7 mouse cellular contexts compared by ENCODE assay signal in the genomic region with DNA sequence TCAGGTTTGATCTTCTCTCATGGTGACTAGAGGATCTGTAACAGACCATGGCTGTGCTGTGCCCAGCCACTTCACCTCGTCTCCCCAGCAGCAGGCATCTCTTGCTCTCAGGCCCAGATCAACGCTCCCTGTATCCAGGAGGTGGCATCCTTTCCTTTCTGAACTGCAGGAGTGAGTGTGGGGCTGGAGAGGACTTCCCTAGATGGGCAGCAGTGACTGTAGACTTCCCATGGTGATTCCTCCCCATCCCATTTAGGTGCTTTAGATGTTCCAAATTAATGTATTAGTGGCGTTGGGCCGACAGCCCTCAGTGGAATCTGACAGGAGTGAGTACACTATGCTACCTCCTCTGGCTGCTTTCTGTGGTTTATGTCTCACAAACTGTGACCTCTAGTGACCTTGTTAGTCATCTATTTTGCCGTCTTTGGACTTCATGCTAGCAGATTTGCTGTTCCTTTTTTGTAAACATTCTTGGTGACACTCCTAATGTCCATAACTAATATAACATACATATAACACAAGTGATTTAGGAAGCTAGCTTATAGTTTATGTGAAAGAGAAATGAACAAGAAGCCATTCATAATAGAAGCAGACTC.
DNase-seq lines count a peak whose midpoint lies in the region; ATAC-seq and TF ChIP-seq lines count a peak whose summit lies in the region.

No protein-coding gene starts in this region.

- H3K36me3 ChIP-seq in kidney, adult 2 months (ENCODE audit: control insufficient read depth, insufficient read depth, low read length): peaks cover 9% of the 10 kb centered on the region
- H3K36me3 ChIP-seq in liver, embryonic 11.5 days (ENCODE audit: control insufficient read depth, insufficient read depth, low read length): no peaks in the 10 kb centered on the region
- peaks cover 41% of the 10 kb centered on the region for H3K36me3 ChIP-seq in forebrain, embryonic 13.5 days (ENCODE audit: poor library complexity, severe bottlenecking)
- H3K36me3 ChIP-seq in forebrain, embryonic 14.5 days (ENCODE audit: control insufficient read depth, insufficient read depth, low read length): peaks cover 14% of the 10 kb centered on the region; the same call in 1 of the 2 replicates

- H3K4me3 ChIP-seq in kidney, adult 2 months (ENCODE audit: insufficient read depth, low read depth, low read length): no peak overlapping the region
- no peak overlapping the region for H3K4me3 ChIP-seq in liver, embryonic 11.5 days (ENCODE audit: low read depth, low read length)
- no peak overlapping the region for H3K4me3 ChIP-seq in forebrain, embryonic 13.5 days
- no peak overlapping the region for H3K4me3 ChIP-seq in forebrain, embryonic 14.5 days (ENCODE audit: low read depth, low read length)

- no peak overlapping the region for H3K4me2 ChIP-seq in liver, embryonic 11.5 days
- H3K4me2 ChIP-seq in forebrain, embryonic 13.5 days: no peak overlapping the region
- no peak overlapping the region for H3K4me2 ChIP-seq in forebrain, embryonic 14.5 days (ENCODE audit: low read length)

- H3K9me3 ChIP-seq in liver, embryonic 11.5 days (ENCODE audit: control insufficient read depth, low read length): no peaks in the 10 kb centered on the region
- H3K9me3 ChIP-seq in forebrain, embryonic 13.5 days (replicated peaks): 0 out of 2 replicates have a peak, but pooled peaks cover 9% of the 10 kb centered on the region
- H3K9me3 ChIP-seq in forebrain, embryonic 14.5 days (replicated peaks; ENCODE audit: control insufficient read depth, low read length): no peaks in the 10 kb centered on the region

- TF ChIP-seq POLR2A in kidney, adult 2 months (IDR thresholded peaks at IDR 0.05; ENCODE audit: low read depth, low read length): no peak

- POLR2A ChIA-PET in Patski (lab: Charles Lee): no interaction called here

- no peaks in the 10 kb centered on the region for H3K27me3 ChIP-seq in kidney, adult 2 months (replicated peaks; ENCODE audit: control insufficient read depth, insufficient read depth, low read length)
- no peaks in the 10 kb centered on the region for H3K27me3 ChIP-seq in Patski
- H3K27me3 ChIP-seq in liver, embryonic 11.5 days (replicated peaks; ENCODE audit: control insufficient read depth, insufficient read depth, low read length): no peaks in the 10 kb centered on the region
- H3K27me3 ChIP-seq in forebrain, embryonic 13.5 days: no peaks in the 10 kb centered on the region
- no peaks in the 10 kb centered on the region for H3K27me3 ChIP-seq in forebrain, embryonic 14.5 days (replicated peaks; ENCODE audit: control insufficient read depth, insufficient read depth, low read length)

- no peaks in the 10 kb centered on the region for H3K4me1 ChIP-seq in kidney, adult 2 months (ENCODE audit: control insufficient read depth, insufficient read depth, low read length)
- no peaks in the 10 kb centered on the region; the same call in 1 of the 2 replicates for H3K4me1 ChIP-seq in liver, embryonic 11.5 days (replicated peaks; ENCODE audit: control insufficient read depth, insufficient read depth, low read length)
- H3K4me1 ChIP-seq in forebrain, embryonic 13.5 days: no peaks in the 10 kb centered on the region
- no peaks in the 10 kb centered on the region for H3K4me1 ChIP-seq in forebrain, embryonic 14.5 days (ENCODE audit: control insufficient read depth, insufficient read depth, low read length)

- WGBS in kidney, adult 2 months: 57% methylated on average over 5 of the region's 5 CpGs
- WGBS in liver, embryonic 11.5 days: 66% methylated on average over 5 of the region's 5 CpGs
- WGBS in forebrain, embryonic 13.5 days: 88% methylated on average over 5 of the region's 5 CpGs
- WGBS in forebrain, embryonic 14.5 days: 85% methylated on average over 5 of the region's 5 CpGs

- CTCF ChIA-PET in Patski (lab: Charles Lee): interaction anchor here (1.1 to 2.7 kb wide), 4 partner anchors 11 to 50 kb away, joined by 3 to 14 read pairs (median 4); no protein-coding TSS in a partner anchor

- peak; percentile 54 for ATAC-seq in Patski
- ATAC-seq in liver, embryonic 11.5 days (replicated peaks; ENCODE audit: low FRiP score): peak; percentile 21; the same call in 1 of the 2 replicates
- no peak for ATAC-seq in forebrain, embryonic 13.5 days
- ATAC-seq in forebrain, embryonic 14.5 days: no peak

- H3K9ac ChIP-seq in liver, embryonic 11.5 days (ENCODE audit: low read depth, low read length): no peak overlapping the region
- no peak overlapping the region for H3K9ac ChIP-seq in forebrain, embryonic 13.5 days
- H3K9ac ChIP-seq in forebrain, embryonic 14.5 days (ENCODE audit: low read length): no peak overlapping the region

- in situ Hi-C loops in Patski (cut with MboI; ENCODE audit: low pct_unique_long_range_greater_than_20kb): loop anchor here (25.0 kb wide), 2 partner anchors 357 to 482 kb away; no protein-coding TSS in a partner anchor

- H3K27ac ChIP-seq in kidney, adult 2 months (ENCODE audit: insufficient read depth, low read depth, low read length): peak overlapping the region; percentile 27; the same call in 1 of the 2 replicates
- H3K27ac ChIP-seq in liver, embryonic 11.5 days (ENCODE audit: low read depth, low read length): peak overlapping the region; percentile 61
- H3K27ac ChIP-seq in forebrain, embryonic 13.5 days: no peak overlapping the region
- H3K27ac ChIP-seq in forebrain, embryonic 14.5 days (ENCODE audit: low read depth, low read length): no peak overlapping the region

- TF ChIP-seq CTCF in kidney, adult 2 months (conservative IDR thresholded peaks at IDR 0.05; ENCODE audit: insufficient read depth, insufficient read length, low read depth, low read length): peak; percentile 45
- TF ChIP-seq CTCF in Patski (IDR thresholded peaks at IDR 0.05): no peak

- DNase-seq in kidney, adult 2 months: peak; percentile 33
- no peak for DNase-seq in kidney, adult 8-10 months
- DNase-seq in CD4-positive helper T cell, adult 2 months (ENCODE audit: low read depth, low spot score): peak; percentile 26
- DNase-seq in Patski (ENCODE audit: low read depth, low spot score): no peak
- no peak for DNase-seq in liver, embryonic 11.5 days (ENCODE audit: low spot score)
- DNase-seq in forebrain, embryonic 14.5 days (ENCODE audit: low spot score): no peak

Comparison
In these comparisons a context has a peak if more than half of its experiments do, and no peak if none do; other contexts are left out.
1. DNase-seq: peak in kidney, adult 2 months (single experiment) and CD4-positive helper T cell, adult 2 months (single experiment); none in kidney, adult 8-10 months (0 of 2), Patski (single experiment), liver, embryonic 11.5 days (single experiment) and forebrain, embryonic 14.5 days (single experiment).
2. H3K27ac ChIP-seq: peak in kidney, adult 2 months (single experiment) and liver, embryonic 11.5 days (single experiment); none in forebrain, embryonic 13.5 days (single experiment) and forebrain, embryonic 14.5 days (single experiment).
3. ATAC-seq: peak in Patski (single experiment) and liver, embryonic 11.5 days (single experiment); none in forebrain, embryonic 13.5 days (single experiment) and forebrain, embryonic 14.5 days (single experiment).